Mouse (Mus musculus): ENCODE data around the gene Kbtbd6. TPM values are rescaled to one million over a fixed set of nuclear protein-coding genes. Genes with fewer than 3 reads are reported as not detected.
"Not testable (repeated sequence)": the region's sequence is repeated elsewhere in the genome, so short reads cannot be mapped to it uniquely, and the experiment has no call there.

Kbtbd6 gene
- polyA plus RNA-seq, 1 experiment = 0.05 TPM

DNA sequence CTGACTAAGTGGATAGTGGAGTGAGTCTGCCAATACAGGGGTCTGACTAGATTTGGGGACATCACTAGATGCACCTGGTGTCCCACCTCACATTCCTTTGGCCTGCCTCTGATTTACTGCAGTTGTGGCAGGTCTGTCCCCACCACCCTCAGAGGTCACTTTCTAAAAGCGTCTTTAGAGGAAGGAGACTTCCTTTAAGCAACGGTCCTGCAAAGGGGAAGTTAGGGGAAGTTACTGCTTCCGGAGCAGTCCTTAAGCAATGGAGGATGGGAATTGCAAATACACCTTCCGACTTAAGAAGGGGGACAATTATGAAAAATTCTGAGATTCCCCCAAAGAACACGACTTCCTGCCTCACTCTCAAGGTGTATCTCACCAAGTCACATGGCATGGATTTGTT is 10.2 kb upstream of the Kbtbd6 start:
- Histone ChIP-seq H3K36me3 (ENCODE audit: control insufficient read depth, insufficient read depth) (no peaks in the 10 kb centered on the region), H3K79me2 (ENCODE audit: control insufficient read depth, insufficient read depth) (no peaks in the 10 kb centered on the region), H3K4me3 (no peak overlapping the region), H3K27me3 (ENCODE audit: control insufficient read depth, insufficient read depth, insufficient read length) (no peaks in the 10 kb centered on the region), H3K4me2 (ENCODE audit: low read depth) (no peak overlapping the region), H3ac (ENCODE audit: control insufficient read depth, insufficient read length) (no peak overlapping the region)
- TF ChIP-seq SRF (IDR thresholded peaks at IDR 0.05; ENCODE audit: control insufficient read depth, insufficient read length, low read depth) (no peak), CEBPB (IDR thresholded peaks at IDR 0.05; ENCODE audit: insufficient read depth, poor library complexity, severe bottlenecking) (no peak), MAX (IDR thresholded peaks at IDR 0.05; ENCODE audit: low read depth) (no peak), POLR2AphosphoS2 (IDR thresholded peaks at IDR 0.05; ENCODE audit: insufficient read length, low read depth) (no peak), POLR2A (IDR thresholded peaks at IDR 0.05; ENCODE audit: insufficient read length, low read depth) (no peak), MYOG (IDR thresholded peaks at IDR 0.05; ENCODE audit: control insufficient read depth in 1 of 3, insufficient read depth in 1 of 3, insufficient read length in 2 of 3, low read depth in 2 of 3) (no peak), MYOD1 (IDR thresholded peaks at IDR 0.05; ENCODE audit: control insufficient read depth in 1 of 3, insufficient read length in 2 of 3, low read depth in 2 of 3) (no peak), TCF12 (IDR thresholded peaks at IDR 0.05; ENCODE audit: insufficient read depth, poor library complexity, severe bottlenecking) (no peak), TCF3 (IDR thresholded peaks at IDR 0.05; ENCODE audit: insufficient read length, low read depth) (no peak), E2F4 (IDR thresholded peaks at IDR 0.05; ENCODE audit: insufficient read depth) (no peak), REST (IDR thresholded peaks at IDR 0.05; ENCODE audit: insufficient read depth, insufficient read length) (no peak), USF1 (IDR thresholded peaks at IDR 0.05; ENCODE audit: low read depth) (no peak)

DNA sequence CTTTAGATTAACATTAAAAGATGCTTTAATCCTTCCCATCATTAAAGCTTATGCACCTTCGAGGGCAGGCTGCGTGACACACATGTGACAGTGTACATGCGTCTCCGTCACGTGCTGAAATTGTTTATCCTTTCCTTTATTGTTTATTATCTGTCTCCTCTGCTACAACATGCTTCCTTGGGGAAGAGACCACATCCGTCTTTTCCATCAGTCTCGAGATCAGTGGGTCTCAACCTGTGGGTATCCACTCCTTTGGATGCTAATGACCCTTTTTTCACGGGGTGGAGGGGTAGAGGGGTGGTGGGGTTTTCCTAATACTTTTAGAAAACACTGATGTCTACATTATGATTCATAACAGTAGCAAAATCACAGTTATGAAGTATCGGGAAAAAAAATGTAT is 7.0 kb upstream of the Kbtbd6 start:
- Histone ChIP-seq H3K4me3 (no peak overlapping the region), H3ac (ENCODE audit: control insufficient read depth, insufficient read length) (no peak overlapping the region), H3K79me2 (ENCODE audit: control insufficient read depth, insufficient read depth) (no peaks in the 10 kb centered on the region), H3K36me3 (ENCODE audit: control insufficient read depth, insufficient read depth) (no peaks in the 10 kb centered on the region), H3K4me2 (ENCODE audit: low read depth) (no peak overlapping the region), H3K27me3 (ENCODE audit: control insufficient read depth, insufficient read depth, insufficient read length) (no peaks in the 10 kb centered on the region)
- no peak for TF ChIP-seq CEBPB (IDR thresholded peaks at IDR 0.05; ENCODE audit: insufficient read depth, poor library complexity, severe bottlenecking)
- TF ChIP-seq REST (IDR thresholded peaks at IDR 0.05; ENCODE audit: insufficient read depth, insufficient read length) = no peak
- TF ChIP-seq USF1 (IDR thresholded peaks at IDR 0.05; ENCODE audit: low read depth) = no peak

DNA sequence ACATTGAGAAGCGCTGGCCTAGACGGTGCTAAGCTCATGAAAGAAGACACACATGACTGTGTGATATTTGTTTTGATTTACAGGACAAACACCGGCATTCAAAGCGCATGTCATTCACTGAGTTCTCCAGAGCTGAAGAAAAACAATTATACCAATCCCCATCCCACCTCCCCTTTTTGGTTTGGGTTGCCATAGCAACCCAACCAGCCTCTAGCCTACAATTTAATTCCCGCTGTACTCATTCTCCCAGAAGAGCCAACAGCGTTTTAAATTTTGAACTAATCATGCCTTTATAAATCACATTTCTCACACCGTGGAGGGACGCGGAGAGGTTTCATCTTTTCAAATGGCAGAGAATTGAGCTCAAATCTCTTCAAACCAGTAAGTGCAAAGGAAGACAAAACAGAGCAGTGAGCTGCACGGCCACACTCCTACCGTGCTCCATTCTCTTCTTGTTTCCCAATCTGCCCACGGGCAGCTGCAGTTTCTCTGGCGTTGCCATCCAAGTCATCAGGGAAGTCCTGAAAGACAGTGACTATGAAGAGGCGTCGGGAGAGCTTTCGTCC is 6.5 kb upstream of the Kbtbd6 start:
- Histone ChIP-seq H3K4me2 (ENCODE audit: low read depth) (no peak overlapping the region), H3K36me3 (ENCODE audit: control insufficient read depth, insufficient read depth) (no peaks in the 10 kb centered on the region), H3K79me2 (ENCODE audit: control insufficient read depth, insufficient read depth) (no peaks in the 10 kb centered on the region), H3K4me3 (no peak overlapping the region), H3K27me3 (ENCODE audit: control insufficient read depth, insufficient read depth, insufficient read length) (no peaks in the 10 kb centered on the region), H3ac (ENCODE audit: control insufficient read depth, insufficient read length) (no peak overlapping the region)
- TF ChIP-seq POLR2AphosphoS2 (IDR thresholded peaks at IDR 0.05; ENCODE audit: insufficient read length, low read depth) (no peak), MAX (IDR thresholded peaks at IDR 0.05; ENCODE audit: low read depth) (no peak), POLR2A (IDR thresholded peaks at IDR 0.05; ENCODE audit: insufficient read length, low read depth) (no peak), TCF3 (IDR thresholded peaks at IDR 0.05; ENCODE audit: insufficient read length, low read depth) (no peak), MYOG (IDR thresholded peaks at IDR 0.05; ENCODE audit: control insufficient read depth in 1 of 3, insufficient read depth in 1 of 3, insufficient read length in 2 of 3, low read depth in 2 of 3) (no peak), REST (IDR thresholded peaks at IDR 0.05; ENCODE audit: insufficient read depth, insufficient read length) (no peak)

DNA sequence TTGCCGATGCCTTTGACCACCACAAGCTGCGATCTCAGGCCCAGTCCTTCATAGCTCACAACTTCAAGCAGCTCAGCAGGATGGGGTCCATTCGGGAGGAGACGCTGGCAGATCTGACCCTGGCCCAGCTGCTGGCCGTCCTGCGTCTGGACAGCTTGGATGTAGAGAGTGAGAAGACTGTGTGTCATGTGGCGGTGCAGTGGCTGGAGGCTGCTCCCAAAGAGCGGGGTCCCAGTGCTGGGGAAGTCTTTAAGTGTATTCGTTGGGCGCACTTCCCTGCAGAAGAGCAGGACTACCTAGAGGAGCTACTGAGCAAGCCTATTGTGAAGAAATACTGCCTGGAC is 928 bp downstream of the Kbtbd6 start:
- H3K36me3 ChIP-seq (ENCODE audit: control insufficient read depth, insufficient read depth); H3K4me3 ChIP-seq; H3K79me2 ChIP-seq (ENCODE audit: control insufficient read depth, insufficient read depth); H3ac ChIP-seq (ENCODE audit: control insufficient read depth, insufficient read length); H3K4me2 ChIP-seq (ENCODE audit: low read depth); H3K27me3 ChIP-seq (ENCODE audit: control insufficient read depth, insufficient read depth, insufficient read length): not testable (repeated sequence)

DNA sequence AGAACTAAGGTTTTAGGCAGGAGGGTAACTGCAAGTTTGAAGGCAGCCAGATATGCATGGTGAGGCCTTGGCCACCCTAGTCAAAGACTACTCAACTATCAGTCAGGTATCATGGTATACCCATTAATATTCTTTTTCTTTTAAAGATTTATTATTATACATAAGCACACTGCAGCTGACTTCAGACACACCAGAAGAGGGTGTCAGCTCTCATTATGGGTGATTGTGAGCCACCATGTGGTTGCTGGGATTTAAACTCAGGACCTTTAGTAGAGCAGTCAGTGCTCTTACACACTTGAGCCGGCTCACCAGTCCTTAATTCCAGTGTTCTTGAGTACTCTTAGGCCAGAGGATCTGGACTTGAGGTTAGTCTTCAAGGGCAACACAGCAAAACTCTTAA is 8.8 kb downstream of the Kbtbd6 start:
- Histone ChIP-seq H3K36me3 (ENCODE audit: control insufficient read depth, insufficient read depth) (peaks cover 48% of the 10 kb centered on the region), H3K79me2 (ENCODE audit: control insufficient read depth, insufficient read depth) (no peaks in the 10 kb centered on the region), H3ac (ENCODE audit: control insufficient read depth, insufficient read length) (no peak overlapping the region), H3K4me3 (no peak overlapping the region), H3K4me2 (ENCODE audit: low read depth) (no peak overlapping the region), H3K27me3 (ENCODE audit: control insufficient read depth, insufficient read depth, insufficient read length) (no peaks in the 10 kb centered on the region)
- TF ChIP-seq REST (IDR thresholded peaks at IDR 0.05; ENCODE audit: insufficient read depth, insufficient read length) = no peak
- TF ChIP-seq TCF3 (IDR thresholded peaks at IDR 0.05; ENCODE audit: insufficient read length, low read depth) = no peak
- TF ChIP-seq MAX (IDR thresholded peaks at IDR 0.05; ENCODE audit: low read depth) = no peak

DNA sequence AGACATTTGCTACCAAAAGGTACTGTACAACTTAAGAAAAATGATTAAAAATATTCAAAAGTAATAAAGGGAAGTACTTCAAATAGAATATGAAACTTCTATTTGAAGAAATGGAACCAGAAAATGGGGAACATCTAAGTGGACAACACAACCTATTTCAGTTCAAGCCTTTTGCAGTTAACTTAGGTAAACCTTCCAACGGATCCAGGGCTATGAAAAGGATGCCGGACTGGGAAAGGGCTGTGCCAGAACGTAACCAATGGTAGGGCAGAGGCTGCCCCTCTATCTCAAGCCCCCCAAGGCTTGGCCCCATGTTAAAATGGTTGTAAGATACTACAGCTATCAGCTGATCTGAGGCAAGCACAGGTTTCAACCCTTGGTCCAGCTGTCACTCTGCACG is 9.4 kb downstream of the Kbtbd6 start:
- peaks cover 54% of the 10 kb centered on the region for H3K36me3 ChIP-seq (ENCODE audit: control insufficient read depth, insufficient read depth)
- TF ChIP-seq REST (IDR thresholded peaks at IDR 0.05; ENCODE audit: insufficient read depth, insufficient read length) (no peak), MAX (IDR thresholded peaks at IDR 0.05; ENCODE audit: low read depth) (no peak), POLR2AphosphoS2 (IDR thresholded peaks at IDR 0.05; ENCODE audit: insufficient read length, low read depth) (no peak), USF1 (IDR thresholded peaks at IDR 0.05; ENCODE audit: low read depth) (no peak), CEBPB (IDR thresholded peaks at IDR 0.05; ENCODE audit: insufficient read depth, poor library complexity, severe bottlenecking) (no peak), TCF3 (IDR thresholded peaks at IDR 0.05; ENCODE audit: insufficient read length, low read depth) (no peak), POLR2A (IDR thresholded peaks at IDR 0.05; ENCODE audit: insufficient read length, low read depth) (no peak), TCF12 (IDR thresholded peaks at IDR 0.05; ENCODE audit: insufficient read depth, poor library complexity, severe bottlenecking) (no peak)

More for the DNA sequence above, 9.4 kb downstream of the Kbtbd6 start:
- H3K4me3 ChIP-seq = no peak overlapping the region
- no peak overlapping the region for H3ac ChIP-seq (ENCODE audit: control insufficient read depth, insufficient read length)
- H3K27me3 ChIP-seq (ENCODE audit: control insufficient read depth, insufficient read depth, insufficient read length) = no peaks in the 10 kb centered on the region
- H3K79me2 ChIP-seq (ENCODE audit: control insufficient read depth, insufficient read depth) = no peaks in the 10 kb centered on the region
- no peak overlapping the region for H3K4me2 ChIP-seq (ENCODE audit: low read depth)
